Comparison of ENCODE assay signal across 10 mouse cellular contexts in the genomic region with DNA sequence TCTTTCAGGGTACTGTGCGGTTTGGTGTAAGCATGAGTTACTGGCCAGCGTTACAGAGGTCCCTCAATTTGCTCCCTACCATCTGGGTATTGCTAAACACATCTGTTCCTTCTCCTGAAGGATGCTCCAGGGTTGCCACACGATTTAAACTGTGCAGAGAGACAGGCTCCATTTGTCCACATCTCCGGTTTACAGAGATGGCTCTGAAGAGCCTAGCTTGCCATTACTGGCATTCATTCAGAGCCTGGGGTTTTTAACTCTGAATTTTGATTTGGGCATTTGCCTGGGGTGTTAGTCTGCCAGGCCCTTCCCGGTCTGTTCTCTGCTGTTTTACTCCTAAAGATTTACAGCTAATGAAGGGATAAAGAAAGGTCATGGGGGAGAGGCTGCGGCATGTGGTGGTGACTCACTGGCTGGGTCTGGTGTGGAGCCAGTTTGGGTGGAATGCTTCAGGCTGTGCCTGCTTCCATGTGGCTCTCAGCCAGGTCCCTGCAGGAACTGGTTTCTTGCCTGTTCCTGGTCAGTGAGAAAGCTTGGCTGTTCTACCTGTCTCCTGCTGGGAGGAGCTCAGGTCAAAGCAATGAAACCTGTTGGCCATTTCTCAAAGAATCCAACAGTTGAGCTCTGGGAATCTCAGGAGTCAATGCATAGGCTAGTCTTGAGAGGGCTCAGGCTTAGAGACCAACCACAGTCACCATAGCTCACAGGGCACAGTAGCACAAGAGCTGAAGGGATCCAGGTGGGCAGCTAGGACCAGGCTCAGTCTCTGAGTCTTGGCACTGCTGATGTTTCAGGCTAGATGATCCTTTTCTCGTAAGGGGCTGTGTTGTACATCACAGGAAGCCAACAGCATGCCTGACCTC.
DNase-seq lines count a peak whose midpoint lies in the region; ATAC-seq and TF ChIP-seq lines count a peak whose summit lies in the region.
"Had no signal": no experiment of that assay in that cellular context is flagged by ENCODE, and none has a peak within 500 bp of the region (broad histone marks: within the 10 kb centered on the region; RNA-seq: fewer than 3 reads in every experiment).

No protein-coding gene starts in this region.

- no peak for TF ChIP-seq CTCF in intestine, postnatal 0 days (IDR thresholded peaks at IDR 0.05; ENCODE audit: low read depth)
- TF ChIP-seq CTCF in cerebellum, adult 2 months (IDR thresholded peaks at IDR 0.05; ENCODE audit: borderline replicate concordance, insufficient read depth, low read depth, low read length), result no peak
- TF ChIP-seq CTCF in lung, embryonic 14.5 days (IDR thresholded peaks at IDR 0.05; ENCODE audit: low read depth), result no peak

- TF ChIP-seq POLR2A in cerebellum, adult 2 months (IDR thresholded peaks at IDR 0.05; ENCODE audit: borderline replicate concordance, insufficient read depth, low read length), result 0 out of 2 replicates have a peak, but pooled peaks have one; percentile 12

- 36% methylated on average over 7 of the region's 7 CpGs for WGBS in intestine, embryonic 14.5 days
- 59% methylated on average over 7 of the region's 7 CpGs for WGBS in intestine, postnatal 0 days
- 10% methylated on average over 7 of the region's 7 CpGs for WGBS in cerebellum, adult 2 months
- 54% methylated on average over 7 of the region's 7 CpGs for WGBS in lung, embryonic 14.5 days
- WGBS in stomach, embryonic 14.5 days, result 39% methylated on average over 7 of the region's 7 CpGs

- no peak for ATAC-seq in intestine, embryonic 14.5 days (replicated peaks; ENCODE audit: low FRiP score, low TSS enrichment, low read depth)
- ATAC-seq in intestine, postnatal 0 days, result no peak
- ATAC-seq in lung, embryonic 14.5 days (ENCODE audit: insufficient read depth), result peak; percentile 65
- peak; percentile 49; the same call in 1 of the 2 replicates for ATAC-seq in stomach, embryonic 14.5 days (ENCODE audit: insufficient number of reproducible peaks, insufficient read depth, low FRiP score, low read depth)

- H3K9me3 ChIP-seq in intestine, embryonic 14.5 days (ENCODE audit: control insufficient read depth, low read length), result no peaks in the 10 kb centered on the region
- H3K9me3 ChIP-seq in intestine, postnatal 0 days (ENCODE audit: control insufficient read depth), result no peaks in the 10 kb centered on the region
- no peaks in the 10 kb centered on the region for H3K9me3 ChIP-seq in lung, embryonic 14.5 days (ENCODE audit: low read depth, low read length)
- H3K9me3 ChIP-seq in stomach, embryonic 14.5 days (ENCODE audit: control insufficient read depth, low read depth, low read length), result no peaks in the 10 kb centered on the region

- H3K4me1 ChIP-seq in intestine, embryonic 14.5 days (replicated peaks; ENCODE audit: control insufficient read depth, insufficient read depth, low read length), result peaks cover 8% of the 10 kb centered on the region
- H3K4me1 ChIP-seq in intestine, postnatal 0 days (replicated peaks; ENCODE audit: control insufficient read depth, insufficient read depth, low read length), result no peaks in the 10 kb centered on the region; the same call in 1 of the 2 replicates
- H3K4me1 ChIP-seq in cerebellum, adult 2 months (ENCODE audit: control insufficient read depth, insufficient read depth, low read length), result peaks cover 23% of the 10 kb centered on the region
- H3K4me1 ChIP-seq in lung, embryonic 14.5 days (ENCODE audit: insufficient read depth), result no peaks in the 10 kb centered on the region
- peaks cover 14% of the 10 kb centered on the region for H3K4me1 ChIP-seq in stomach, embryonic 14.5 days (ENCODE audit: control insufficient read depth, insufficient read depth, low read length)

- DNase-seq in intestine, embryonic 14.5 days (ENCODE audit: low spot score), result peak; percentile 50
- DNase-seq in cerebellum, adult 2 months, result peak; percentile 99 to 100
- DNase-seq in gonadal fat pad, adult 2 months (ENCODE audit: low read depth), result peak; percentile 52
- peak; percentile 90 for DNase-seq in kidney, adult 11 months
- DNase-seq in lung, embryonic 14.5 days, result peak; percentile 36
- no peak for DNase-seq in embryo, embryonic 10 days (ENCODE audit: low spot score)

- H3K4me2 ChIP-seq in intestine, embryonic 14.5 days (ENCODE audit: low read length), result no peak overlapping the region
- H3K4me2 ChIP-seq in intestine, postnatal 0 days (replicated peaks; ENCODE audit: low read depth), result no peak overlapping the region
- H3K4me2 ChIP-seq in lung, embryonic 14.5 days, result no peak overlapping the region
- no peak overlapping the region for H3K4me2 ChIP-seq in stomach, embryonic 14.5 days (replicated peaks; ENCODE audit: low read depth, low read length)

- no peak overlapping the region for H3K4me3 ChIP-seq in intestine, embryonic 14.5 days (ENCODE audit: low read depth, low read length)
- H3K4me3 ChIP-seq in intestine, postnatal 0 days (ENCODE audit: low read depth, low read length), result no peak overlapping the region
- H3K4me3 ChIP-seq in cerebellum, adult 2 months (replicated peaks; ENCODE audit: insufficient read depth, low read depth, low read length), result no peak overlapping the region
- H3K4me3 ChIP-seq in lung, embryonic 14.5 days (ENCODE audit: low read depth, low read length), result no peak overlapping the region
- no peak overlapping the region for H3K4me3 ChIP-seq in stomach, embryonic 14.5 days (ENCODE audit: low read depth, low read length)
- H3K4me3 ChIP-seq: erythroblast, embryonic 14.5 days had no signal

- H3K27me3 ChIP-seq in intestine, embryonic 14.5 days (replicated peaks; ENCODE audit: control insufficient read depth, insufficient read depth, low read length), result no peaks in the 10 kb centered on the region
- no peaks in the 10 kb centered on the region for H3K27me3 ChIP-seq in intestine, postnatal 0 days (replicated peaks; ENCODE audit: control insufficient read depth, insufficient read depth, low read length)
- no peaks in the 10 kb centered on the region; the same call in 1 of the 2 replicates for H3K27me3 ChIP-seq in cerebellum, adult 2 months (ENCODE audit: control insufficient read depth, insufficient read depth, low read length)
- no peaks in the 10 kb centered on the region for H3K27me3 ChIP-seq in lung, embryonic 14.5 days (ENCODE audit: insufficient read depth, low read length)
- no peaks in the 10 kb centered on the region for H3K27me3 ChIP-seq in stomach, embryonic 14.5 days (ENCODE audit: control insufficient read depth, insufficient read depth, low read length)
- H3K27me3 ChIP-seq: CH12.LX had no signal

- no peak overlapping the region for H3K9ac ChIP-seq in intestine, embryonic 14.5 days (ENCODE audit: low read length)
- no peak overlapping the region for H3K9ac ChIP-seq in intestine, postnatal 0 days (ENCODE audit: low read depth, low read length)
- H3K9ac ChIP-seq in lung, embryonic 14.5 days, result no peak overlapping the region
- H3K9ac ChIP-seq in stomach, embryonic 14.5 days (replicated peaks; ENCODE audit: low read depth, low read length), result no peak overlapping the region

- no peaks in the 10 kb centered on the region for H3K36me3 ChIP-seq in intestine, embryonic 14.5 days (ENCODE audit: control insufficient read depth, insufficient read depth, low read length)
- no peaks in the 10 kb centered on the region for H3K36me3 ChIP-seq in intestine, postnatal 0 days (ENCODE audit: control insufficient read depth, insufficient read depth)
- H3K36me3 ChIP-seq in lung, embryonic 14.5 days (ENCODE audit: insufficient read depth), result no peaks in the 10 kb centered on the region
- H3K36me3 ChIP-seq in stomach, embryonic 14.5 days (ENCODE audit: control insufficient read depth, insufficient read depth, low read length), result no peaks in the 10 kb centered on the region

- H3K27ac ChIP-seq in intestine, embryonic 14.5 days (ENCODE audit: low read depth), result peak overlapping the region; percentile 20
- H3K27ac ChIP-seq in intestine, postnatal 0 days (ENCODE audit: low read depth, low read length), result no peak overlapping the region
- no peak overlapping the region for H3K27ac ChIP-seq in cerebellum, adult 2 months (ENCODE audit: insufficient read depth, low read length)
- no peak overlapping the region for H3K27ac ChIP-seq in lung, embryonic 14.5 days (ENCODE audit: low read depth)
- peak overlapping the region; percentile 48; the same call in 1 of the 2 replicates for H3K27ac ChIP-seq in stomach, embryonic 14.5 days (ENCODE audit: low read length)

Comparison
In these comparisons a context has a peak if more than half of its experiments do, and no peak if none do; other contexts are left out.
1. H3K27ac ChIP-seq: peak in intestine, embryonic 14.5 days (single experiment) and stomach, embryonic 14.5 days (single experiment); none in intestine, postnatal 0 days (single experiment), cerebellum, adult 2 months (single experiment) and lung, embryonic 14.5 days (single experiment).
2. ATAC-seq: peak in lung, embryonic 14.5 days (single experiment) and stomach, embryonic 14.5 days (single experiment); none in intestine, embryonic 14.5 days (single experiment) and intestine, postnatal 0 days (single experiment).